Mouse (Mus musculus): Measurements from ENCODE around the gene Lipe.

GRCm38 (mm10) chr7:25387811-25388440 is 10.6 kb downstream of the Lipe start:
- no peak for TF ChIP-seq GATA1 (IDR thresholded peaks at IDR 0.05; ENCODE audit: borderline replicate concordance, low read length)
- no peak for TF ChIP-seq FLI1 (IDR thresholded peaks at IDR 0.05; ENCODE audit: low read length)

Data from megakaryocyte, embryonic 14.5 days (primary cell).